22 mouse cellular contexts compared by ENCODE assay signal in the genomic region with DNA sequence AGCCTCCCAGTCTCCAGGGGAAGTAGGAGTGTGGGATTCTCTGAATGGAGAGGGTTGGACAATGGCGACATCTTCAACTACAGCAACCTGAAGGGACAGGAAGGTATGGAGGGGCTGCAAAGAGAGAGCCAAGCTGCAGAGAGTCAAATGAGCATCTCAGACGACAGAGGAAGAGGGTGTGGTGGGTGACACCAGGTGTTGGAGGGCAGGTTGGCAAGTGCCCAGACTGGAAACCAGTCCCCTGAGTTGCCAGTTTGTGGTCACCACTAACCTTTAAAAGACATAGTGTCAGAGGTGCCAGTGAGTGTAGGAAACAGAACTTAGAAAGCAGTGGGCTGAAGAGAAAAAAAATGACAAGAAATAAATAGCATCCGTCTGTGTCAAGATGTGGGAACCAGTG. TPM values are rescaled to one million over a fixed set of nuclear protein-coding genes. Genes with fewer than 3 reads are reported as not detected.
DNase-seq lines count a peak whose midpoint lies in the region; ATAC-seq and TF ChIP-seq lines count a peak whose summit lies in the region.
"Had no signal": no experiment of that assay in that cellular context is flagged by ENCODE, and none has a peak within 500 bp of the region (broad histone marks: within the 10 kb centered on the region; RNA-seq: fewer than 3 reads in every experiment).

No protein-coding gene starts in this region.

- ATAC-seq in lung, postnatal 0 days: no peak
- peak; percentile 52 for ATAC-seq in megakaryocyte, adult 5-6 weeks (ENCODE audit: poor library complexity, severe bottlenecking)

- no peak for TF ChIP-seq CTCF in lung, postnatal 0 days (IDR thresholded peaks at IDR 0.05)

- DNase-seq in lung, postnatal 25 days (ENCODE audit: low spot score): peak; percentile 9
- DNase-seq in lung, postnatal 0 days (ENCODE audit: low spot score): no peak
- peak; percentile 14 to 29 for DNase-seq in CD8-positive naive resting alpha-beta T cell, adult 2 months (ENCODE audit: low read depth in 2 of 2, low spot score in 2 of 2)
- peak; percentile 71 to 73 for DNase-seq in spleen, postnatal 36 days (ENCODE audit: low spot score in 2 of 2)
- DNase-seq in adipocyte (ENCODE audit: low spot score): no peak
- no peak for DNase-seq in kidney, adult 9 months
- no peak for DNase-seq in left cerebral cortex, adult 18-20 months (ENCODE audit: low spot score in 2 of 2)
- DNase-seq: cerebellum, postnatal 36 days; gastrocnemius, postnatal 14 days; heart, postnatal 4 days had no signal

- no peak overlapping the region for H3K4me3 ChIP-seq in lung, postnatal 0 days (ENCODE audit: low read depth, low read length)
- H3K4me3 ChIP-seq: embryonic facial prominence, embryonic 12.5 days; kidney, embryonic 15.5 days; limb, embryonic 13.5 days had no signal

- TF ChIP-seq EP300 in lung, postnatal 0 days (IDR thresholded peaks at IDR 0.05): no peak

- no peaks in the 10 kb centered on the region for H3K4me1 ChIP-seq in lung, postnatal 0 days (ENCODE audit: insufficient read depth, low read depth, low read length)
- H3K4me1 ChIP-seq: embryonic facial prominence, embryonic 12.5 days; kidney, embryonic 15.5 days had no signal

- H3K9me3 ChIP-seq in lung, postnatal 0 days (ENCODE audit: low read length): no peaks in the 10 kb centered on the region
- H3K9me3 ChIP-seq: embryonic facial prominence, embryonic 12.5 days had no signal

- no peaks in the 10 kb centered on the region for H3K27me3 ChIP-seq in lung, postnatal 0 days (replicated peaks; ENCODE audit: insufficient read depth, low read length)
- H3K27me3 ChIP-seq: embryonic facial prominence, embryonic 12.5 days; kidney, embryonic 15.5 days; limb, embryonic 13.5 days had no signal

- no peaks in the 10 kb centered on the region for H3K36me3 ChIP-seq in lung, postnatal 0 days (ENCODE audit: insufficient read depth, low read length)
- H3K36me3 ChIP-seq: embryonic facial prominence, embryonic 12.5 days; kidney, embryonic 15.5 days; limb, embryonic 13.5 days had no signal

- 72% methylated on average over 3 of the region's 3 CpGs for WGBS in lung, postnatal 0 days

- no peak overlapping the region for H3K27ac ChIP-seq in lung, postnatal 0 days (ENCODE audit: low read length)
- H3K27ac ChIP-seq: embryonic facial prominence, embryonic 12.5 days; kidney, embryonic 15.5 days; limb, embryonic 13.5 days had no signal

- no peak overlapping the region for H3K4me2 ChIP-seq in lung, postnatal 0 days (replicated peaks; ENCODE audit: low read depth, low read length)
- H3K4me2 ChIP-seq: embryonic facial prominence, embryonic 12.5 days; heart, embryonic 11.5 days; kidney, embryonic 15.5 days; limb, embryonic 13.5 days had no signal

- no peak overlapping the region for H3K9ac ChIP-seq in lung, postnatal 0 days (replicated peaks; ENCODE audit: low read depth)
- H3K9ac ChIP-seq: embryonic facial prominence, embryonic 12.5 days; kidney, embryonic 15.5 days; limb, embryonic 13.5 days had no signal

RNA-seq across cellular contexts. Expression of a gene that starts 28.2 kb away (rescaled TPM):
- 0.13 TPM in 1 of 2 replicates, not detected in the other for polyA plus RNA-seq in lung, postnatal 0 days (2015; fragmentation: Nextera tagmentation; extraction: Ambion mirVana)
- total RNA-seq in megakaryocyte, adult 5-6 weeks (2015): 0.94 and 1.9 TPM in 2 replicates
- total RNA-seq in megakaryocyte, adult 5-6 weeks (2017): 1.6 and 2.6 TPM in 2 replicates
- not detected for total RNA-seq in left cerebral cortex, adult 18-20 months (2021)
- total RNA-seq: adrenal gland, postnatal 4 days; gastrocnemius, postnatal 14 days; heart, postnatal 4 days; layer of hippocampus, adult 8-10 months; left cerebral cortex, adult 8-10 months; midbrain, postnatal 0 days had no signal
- polyA plus RNA-seq: C2C12; embryonic facial prominence, embryonic 12.5 days; heart, embryonic 11.5 days; kidney, embryonic 15.5 days; limb, embryonic 13.5 days; liver, embryonic 16.5 days; midbrain, postnatal 0 days; neural tube, embryonic 14.5 days had no signal

Comparison
In these comparisons a context has a peak if more than half of its experiments do, and no peak if none do; other contexts are left out.
1. DNase-seq: peak in lung, postnatal 25 days (single experiment), CD8-positive naive resting alpha-beta T cell, adult 2 months (2 of 2) and spleen, postnatal 36 days (2 of 2); none in lung, postnatal 0 days (single experiment), adipocyte (single experiment), kidney, adult 9 months (single experiment) and left cerebral cortex, adult 18-20 months (0 of 2).